In the genomic region with DNA sequence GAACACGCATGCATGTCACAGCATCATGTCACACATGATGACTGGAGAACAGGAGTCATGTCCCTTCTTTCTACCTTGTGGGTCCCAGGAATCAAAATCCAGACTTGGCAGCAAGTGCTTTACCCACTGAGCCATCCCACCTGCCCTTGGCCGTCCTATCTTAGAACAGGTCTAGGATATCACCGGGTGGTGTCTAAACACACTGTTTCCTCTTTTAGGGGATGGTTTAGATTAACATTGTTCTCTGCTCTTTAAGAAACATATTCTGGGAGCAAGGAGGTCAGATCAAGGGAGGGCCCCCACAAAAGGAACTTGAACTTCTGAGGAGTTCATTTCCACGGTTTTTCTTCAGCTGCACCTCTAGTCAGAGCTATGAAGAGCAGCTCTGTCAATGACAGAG, we compare ENCODE assay signal across 26 mouse cellular contexts.
DNase-seq lines count a peak whose midpoint lies in the region; ATAC-seq and TF ChIP-seq lines count a peak whose summit lies in the region.
"Had no signal": no experiment of that assay in that cellular context is flagged by ENCODE, and none has a peak within 500 bp of the region (broad histone marks: within the 10 kb centered on the region; RNA-seq: fewer than 3 reads in every experiment).

No protein-coding gene starts in this region.

- TF ChIP-seq EP300 in lung, postnatal 0 days (IDR thresholded peaks at IDR 0.05) = peak; percentile 67
- TF ChIP-seq EP300 in MEL (IDR thresholded peaks at IDR 0.05; ENCODE audit: low read depth in 1 of 2, low read length in 2 of 2) = no peak

- H3K4me3 ChIP-seq in lung, postnatal 0 days (ENCODE audit: low read depth, low read length) = no peak overlapping the region
- H3K4me3 ChIP-seq in midbrain, embryonic 11.5 days (ENCODE audit: low read depth, low read length) = no peak overlapping the region
- no peak overlapping the region for H3K4me3 ChIP-seq in midbrain, embryonic 10.5 days
- H3K4me3 ChIP-seq in MEL (ENCODE audit: control insufficient read depth in 1 of 2, insufficient read depth in 1 of 2, low read depth in 2 of 2, low read length in 2 of 2) = no peak overlapping the region
- H3K4me3 ChIP-seq in midbrain, embryonic 16.5 days (ENCODE audit: low read depth, low read length) = no peak overlapping the region
- H3K4me3 ChIP-seq: forebrain, embryonic 13.5 days; heart, adult 2 months; heart, embryonic 10.5 days; heart, embryonic 13.5 days; hindbrain, embryonic 12.5 days; hindbrain, embryonic 15.5 days had no signal

- TF ChIP-seq CTCF in lung, postnatal 0 days (IDR thresholded peaks at IDR 0.05) = no peak
- no peak for TF ChIP-seq CTCF in MEL (IDR thresholded peaks at IDR 0.05 in 2 of 3, conservative IDR thresholded peaks at IDR 0.05 in 1 of 3; ENCODE audit: control insufficient read depth in 1 of 3, insufficient read depth in 1 of 3, low read depth in 2 of 3, low read length in 3 of 3, poor library complexity in 1 of 3, severe bottlenecking in 1 of 3)

- 0 out of 2 replicates have a peak, but pooled peaks cover 2% of the 10 kb centered on the region for H3K4me1 ChIP-seq in lung, postnatal 0 days (ENCODE audit: insufficient read depth, low read depth, low read length)
- peaks cover 20% of the 10 kb centered on the region for H3K4me1 ChIP-seq in midbrain, embryonic 11.5 days (ENCODE audit: control insufficient read depth, insufficient read depth, low read length)
- H3K4me1 ChIP-seq in midbrain, embryonic 10.5 days = peaks cover 38% of the 10 kb centered on the region
- H3K4me1 ChIP-seq in MEL (ENCODE audit: control insufficient read depth in 1 of 2, insufficient read depth in 2 of 2, low read length in 2 of 2) = no peaks in the 10 kb centered on the region
- H3K4me1 ChIP-seq in midbrain, embryonic 16.5 days (ENCODE audit: control insufficient read depth, insufficient read depth, low read length) = peaks cover 18% of the 10 kb centered on the region

- 42% methylated on average over 4 of the region's 4 CpGs for WGBS in lung, postnatal 0 days
- 73% methylated on average over 4 of the region's 4 CpGs for WGBS in midbrain, embryonic 11.5 days
- 78% methylated on average over 4 of the region's 4 CpGs for WGBS in midbrain, embryonic 10.5 days
- WGBS in midbrain, embryonic 16.5 days = 66% methylated on average over 4 of the region's 4 CpGs

- no peaks in the 10 kb centered on the region for H3K9me3 ChIP-seq in lung, postnatal 0 days (ENCODE audit: low read length)
- H3K9me3 ChIP-seq in midbrain, embryonic 11.5 days (ENCODE audit: control insufficient read depth, low read length) = no peaks in the 10 kb centered on the region
- H3K9me3 ChIP-seq in midbrain, embryonic 10.5 days (replicated peaks) = no peaks in the 10 kb centered on the region; the same call in 1 of the 2 replicates
- no peaks in the 10 kb centered on the region for H3K9me3 ChIP-seq in MEL (replicated peaks; ENCODE audit: insufficient read depth, low read length)
- H3K9me3 ChIP-seq in midbrain, embryonic 16.5 days (replicated peaks; ENCODE audit: control insufficient read depth, low read length, poor library complexity, severe bottlenecking) = no peaks in the 10 kb centered on the region
- H3K9me3 ChIP-seq: forebrain, embryonic 10.5 days; forebrain, embryonic 13.5 days; G1E; heart, embryonic 10.5 days; heart, embryonic 13.5 days; hindbrain, embryonic 12.5 days; hindbrain, embryonic 15.5 days had no signal

- no peak for TF ChIP-seq POLR2A in MEL (IDR thresholded peaks at IDR 0.05; ENCODE audit: control insufficient read depth in 1 of 2, insufficient read depth in 1 of 2, low read depth in 1 of 2, low read length in 2 of 2, poor library complexity in 1 of 2)

- TF ChIP-seq RAD21 in MEL (IDR thresholded peaks at IDR 0.05; ENCODE audit: low read depth, low read length) = no peak

- H3K79me2 ChIP-seq in MEL (ENCODE audit: control insufficient read depth, insufficient read depth, low read length, poor library complexity) = no peaks in the 10 kb centered on the region

- no peak overlapping the region for H3K27ac ChIP-seq in lung, postnatal 0 days (ENCODE audit: low read length)
- no peak overlapping the region for H3K27ac ChIP-seq in midbrain, embryonic 11.5 days (ENCODE audit: low read depth, low read length)
- no peak overlapping the region; the same call in 1 of the 2 replicates for H3K27ac ChIP-seq in midbrain, embryonic 10.5 days (replicated peaks)
- no peak overlapping the region for H3K27ac ChIP-seq in MEL (ENCODE audit: control insufficient read depth, low read depth, low read length)
- H3K27ac ChIP-seq in midbrain, embryonic 16.5 days (ENCODE audit: low read length) = peak overlapping the region; percentile 87
- H3K27ac ChIP-seq: forebrain, embryonic 10.5 days; heart, adult 2 months; heart, embryonic 10.5 days; heart, embryonic 13.5 days; hindbrain, embryonic 12.5 days had no signal

- H3K9ac ChIP-seq in lung, postnatal 0 days (replicated peaks; ENCODE audit: low read depth) = no peak overlapping the region
- no peak overlapping the region for H3K9ac ChIP-seq in midbrain, embryonic 11.5 days (ENCODE audit: low read length)
- H3K9ac ChIP-seq in MEL (ENCODE audit: control insufficient read depth, low read depth, low read length, poor library complexity, severe bottlenecking) = no peak overlapping the region
- H3K9ac ChIP-seq in midbrain, embryonic 16.5 days (ENCODE audit: low read depth, low read length) = no peak overlapping the region
- H3K9ac ChIP-seq: heart, embryonic 13.5 days; hindbrain, embryonic 12.5 days; hindbrain, embryonic 15.5 days had no signal

- no peaks in the 10 kb centered on the region for H3K27me3 ChIP-seq in lung, postnatal 0 days (replicated peaks; ENCODE audit: insufficient read depth, low read length)
- no peaks in the 10 kb centered on the region for H3K27me3 ChIP-seq in midbrain, embryonic 11.5 days (ENCODE audit: control insufficient read depth, insufficient read depth, low read length)
- peaks cover 5% of the 10 kb centered on the region; the same call in 1 of the 2 replicates for H3K27me3 ChIP-seq in midbrain, embryonic 10.5 days (ENCODE audit: low read depth, poor library complexity, severe bottlenecking)
- H3K27me3 ChIP-seq in MEL (ENCODE audit: control insufficient read depth in 1 of 2, insufficient read depth in 2 of 2, low read length in 2 of 2) = no peaks in the 10 kb centered on the region
- H3K27me3 ChIP-seq in midbrain, embryonic 16.5 days (ENCODE audit: control insufficient read depth, insufficient read depth, low read depth, low read length) = no peaks in the 10 kb centered on the region
- H3K27me3 ChIP-seq: CH12.LX; forebrain, embryonic 13.5 days; heart, embryonic 13.5 days; hindbrain, embryonic 15.5 days had no signal

- no peak overlapping the region for H3K4me2 ChIP-seq in lung, postnatal 0 days (replicated peaks; ENCODE audit: low read depth, low read length)
- H3K4me2 ChIP-seq in midbrain, embryonic 11.5 days = no peak overlapping the region
- H3K4me2 ChIP-seq in midbrain, embryonic 16.5 days (ENCODE audit: low read length) = no peak overlapping the region
- H3K4me2 ChIP-seq: heart, embryonic 13.5 days; hindbrain, embryonic 12.5 days had no signal

- no peak for DNase-seq in lung, postnatal 0 days (ENCODE audit: low spot score)
- DNase-seq in lung, postnatal 14 days = no peak
- peak; percentile 89 for DNase-seq in midbrain, embryonic 11.5 days (ENCODE audit: low spot score, missing footprints)
- DNase-seq in midbrain, embryonic 10.5 days (ENCODE audit: low spot score) = no peak
- peak; percentile 43 for DNase-seq in MEL (ENCODE audit: low read depth, low spot score)
- DNase-seq: adrenal gland, adult 2 months; adrenal gland, postnatal 14 days; B cell, adult 2 months; cerebellum, adult 18-20 months; cerebellum, adult 9-10 months; cerebellum, postnatal 14 days; gastrocnemius, postnatal 10 days; gastrocnemius, postnatal 36 days; heart, adult 2 months; heart, postnatal 14 days had no signal

- H3K36me3 ChIP-seq in lung, postnatal 0 days (ENCODE audit: insufficient read depth, low read length) = no peaks in the 10 kb centered on the region
- no peaks in the 10 kb centered on the region for H3K36me3 ChIP-seq in midbrain, embryonic 11.5 days (ENCODE audit: control insufficient read depth, insufficient read depth, low read length)
- H3K36me3 ChIP-seq in midbrain, embryonic 10.5 days = 0 out of 2 replicates have a peak, but pooled peaks cover 4% of the 10 kb centered on the region
- H3K36me3 ChIP-seq in MEL (ENCODE audit: control insufficient read depth in 1 of 2, insufficient read depth in 2 of 2, low read length in 2 of 2) = no peaks in the 10 kb centered on the region; a peak in 1 of 4 replicates
- no peaks in the 10 kb centered on the region for H3K36me3 ChIP-seq in midbrain, embryonic 16.5 days (ENCODE audit: control insufficient read depth, insufficient read depth, low read length)
- H3K36me3 ChIP-seq: forebrain, embryonic 10.5 days; hindbrain, embryonic 12.5 days had no signal

- ATAC-seq in lung, postnatal 0 days = peak; percentile 25; the same call in 1 of the 2 replicates
- ATAC-seq in midbrain, embryonic 11.5 days (ENCODE audit: low FRiP score) = no peak
- ATAC-seq in midbrain, embryonic 16.5 days = no peak
- no peak for ATAC-seq in cerebellum, adult (ENCODE audit: insufficient number of reproducible peaks, low FRiP score, low TSS enrichment)
- ATAC-seq: forebrain, embryonic 13.5 days; forebrain, embryonic 16.5 days had no signal

TF ChIP-seq in MEL, 35 proteins besides CTCF, POLR2A, EP300 and RAD21:
- TF ChIP-seq MAX (IDR thresholded peaks at IDR 0.05; ENCODE audit: low read length) (no peak), NRF1 (IDR thresholded peaks at IDR 0.05; ENCODE audit: insufficient read depth, low read depth, low read length, poor library complexity, severe bottlenecking) (no peak), HCFC1 (IDR thresholded peaks at IDR 0.05; ENCODE audit: low read depth, low read length) (no peak), RCOR1 (IDR thresholded peaks at IDR 0.05; ENCODE audit: low read depth, low read length) (no peak), USF2 (IDR thresholded peaks at IDR 0.05; ENCODE audit: borderline replicate concordance in 1 of 2, insufficient read depth in 1 of 2, low read depth in 1 of 2, low read length in 2 of 2) (no peak), MAFK (IDR thresholded peaks at IDR 0.05; ENCODE audit: borderline replicate concordance, low read depth, low read length) (no peak), USF1 (IDR thresholded peaks at IDR 0.05; ENCODE audit: low read depth, low read length) (no peak), JUND (IDR thresholded peaks at IDR 0.05; ENCODE audit: low read depth, low read length) (no peak)

Comparison
In these comparisons a context has a peak if more than half of its experiments do, and no peak if none do; other contexts are left out.
1. DNase-seq: peak in midbrain, embryonic 11.5 days (single experiment) and MEL (single experiment); none in lung, postnatal 0 days (single experiment), lung, postnatal 14 days (single experiment) and midbrain, embryonic 10.5 days (single experiment).